Mouse (Mus musculus): Measurements from ENCODE around the gene Sntn. TPM values are rescaled to one million over a fixed set of nuclear protein-coding genes. Genes with fewer than 3 reads are reported as not detected.

Gene Sntn
- not detected in 2 replicates for polyA plus RNA-seq (2014; fragmentation: Nextera tagmentation; extraction: Ambion mirVana)

GRCm38 (mm10) chr14:13670576-13670975 is at the start of gene Sntn:
Sntn (plus strand) TSS chr14:13670876.
- H3K9ac ChIP-seq (ENCODE audit: low read depth, low read length) = no peak within 1 kb of the TSS
- no peak within 1 kb of the TSS for H3K4me2 ChIP-seq
- WGBS = 79% methylated on average over 2 of the region's 2 CpGs
- H3K36me3 ChIP-seq (ENCODE audit: control insufficient read depth, insufficient read depth, low read length) = no peaks in the 10 kb centered on the region
- no peak within 1 kb of the TSS for H3K27ac ChIP-seq (ENCODE audit: low read depth, low read length)
- no peaks in the 10 kb centered on the region for H3K27me3 ChIP-seq (replicated peaks; ENCODE audit: control insufficient read depth, insufficient read depth, low read length)
- ATAC-seq (replicated peaks; ENCODE audit: low FRiP score) (no peak), DNase-seq (ENCODE audit: low spot score) (no peak)
- no peaks in the 10 kb centered on the region for H3K4me1 ChIP-seq (replicated peaks; ENCODE audit: control insufficient read depth, insufficient read depth, low read length)
- H3K4me3 ChIP-seq (ENCODE audit: low read depth, low read length) = no peak within 1 kb of the TSS
- H3K9me3 ChIP-seq (ENCODE audit: control insufficient read depth, low read length) = no peaks in the 10 kb centered on the region

- H3K27me3 ChIP-seq (replicated peaks; ENCODE audit: control insufficient read depth, insufficient read depth, low read length) = no peaks in the 10 kb centered on the region
- no peak overlapping the region for H3K4me3 ChIP-seq (ENCODE audit: low read depth, low read length)
- H3K9ac ChIP-seq (ENCODE audit: low read depth, low read length) = no peak overlapping the region
- H3K9me3 ChIP-seq (ENCODE audit: control insufficient read depth, low read length) = no peaks in the 10 kb centered on the region
- no peaks in the 10 kb centered on the region for H3K36me3 ChIP-seq (ENCODE audit: control insufficient read depth, insufficient read depth, low read length)
- no peaks in the 10 kb centered on the region for H3K4me1 ChIP-seq (replicated peaks; ENCODE audit: control insufficient read depth, insufficient read depth, low read length)
- WGBS = 91% methylated on average over 1 of the region's 1 CpGs
- DNase-seq (ENCODE audit: low spot score) = no peak
- ATAC-seq (replicated peaks; ENCODE audit: low FRiP score) = no peak
- no peak overlapping the region for H3K27ac ChIP-seq (ENCODE audit: low read depth, low read length)
- H3K4me2 ChIP-seq = no peak overlapping the region
These were observed 20.8 kb upstream of the Sntn start for GRCm38 (mm10) chr14:13649865-13650264.

DNA sequence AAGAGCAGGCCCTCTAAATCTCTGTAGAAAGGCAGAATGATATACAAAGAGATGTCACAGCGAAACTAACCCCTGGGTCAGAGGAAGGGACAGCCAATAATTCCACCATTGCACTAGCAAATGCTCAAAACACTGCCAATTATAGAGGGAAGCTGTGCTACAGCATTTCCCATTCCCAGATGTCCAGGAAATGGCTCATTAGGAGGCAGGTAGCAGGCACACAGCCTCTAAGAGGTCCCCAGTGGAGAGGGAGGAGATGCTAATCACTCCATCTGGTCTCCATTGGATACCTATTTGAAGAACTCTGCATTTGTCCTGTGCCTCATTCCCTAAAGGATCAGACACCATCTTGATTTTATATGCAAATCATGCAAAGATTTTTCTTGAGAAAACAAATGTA is 19.6 kb upstream of the Sntn start:
- H3K4me3 ChIP-seq (ENCODE audit: low read depth, low read length) = no peak overlapping the region
- H3K27ac ChIP-seq (ENCODE audit: low read depth, low read length) = no peak overlapping the region
- H3K27me3 ChIP-seq (replicated peaks; ENCODE audit: control insufficient read depth, insufficient read depth, low read length) = no peaks in the 10 kb centered on the region
- no peak for ATAC-seq (replicated peaks; ENCODE audit: low FRiP score)
- H3K4me1 ChIP-seq (replicated peaks; ENCODE audit: control insufficient read depth, insufficient read depth, low read length) = no peaks in the 10 kb centered on the region
- no peak overlapping the region for H3K4me2 ChIP-seq
- no peak overlapping the region for H3K9ac ChIP-seq (ENCODE audit: low read depth, low read length)
- H3K9me3 ChIP-seq (ENCODE audit: control insufficient read depth, low read length) = no peaks in the 10 kb centered on the region
- DNase-seq (ENCODE audit: low spot score) = no peak
- no peaks in the 10 kb centered on the region for H3K36me3 ChIP-seq (ENCODE audit: control insufficient read depth, insufficient read depth, low read length)
- 52% methylated on average over 1 of the region's 1 CpGs for WGBS

DNA sequence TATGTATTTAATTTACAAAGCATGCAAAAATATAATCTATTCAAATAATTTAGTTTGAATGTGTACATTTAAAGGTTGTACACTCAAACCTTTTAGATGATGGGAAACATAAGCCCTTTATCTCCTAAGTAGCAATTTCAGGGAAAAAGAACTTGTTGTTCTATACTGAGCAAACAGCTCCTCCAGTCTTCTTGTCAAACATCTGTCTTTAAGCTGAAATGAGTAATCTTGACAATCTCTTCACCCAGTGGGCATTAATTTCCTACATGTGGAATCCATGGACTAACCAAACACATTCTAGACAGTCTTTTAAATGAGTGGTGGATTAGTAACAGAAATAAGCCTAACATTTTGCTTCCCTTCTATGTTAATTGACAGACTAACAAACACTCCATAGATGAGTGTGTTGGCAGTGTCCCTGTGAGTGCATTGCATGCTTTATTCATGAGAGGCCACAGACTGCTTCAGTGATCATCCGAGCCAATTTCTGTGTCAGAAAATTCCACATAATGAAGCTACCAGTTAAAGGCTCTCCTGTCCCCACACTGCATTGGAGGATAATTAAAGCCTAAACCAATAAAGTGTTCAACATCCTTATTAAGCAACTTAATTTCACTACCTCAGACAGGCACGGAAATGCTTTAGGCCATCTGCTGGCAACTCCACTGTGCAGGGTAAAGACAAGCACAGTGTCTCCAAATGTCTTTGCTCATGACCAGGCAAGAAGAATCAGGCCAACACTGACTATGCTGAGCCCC is 19.0 kb upstream of the Sntn start:
- no peaks in the 10 kb centered on the region for H3K36me3 ChIP-seq (ENCODE audit: control insufficient read depth, insufficient read depth, low read length)
- H3K27ac ChIP-seq (ENCODE audit: low read depth, low read length) = no peak overlapping the region
- H3K4me2 ChIP-seq = no peak overlapping the region
- H3K27me3 ChIP-seq (replicated peaks; ENCODE audit: control insufficient read depth, insufficient read depth, low read length) = no peaks in the 10 kb centered on the region
- no peak for ATAC-seq (replicated peaks; ENCODE audit: low FRiP score)
- H3K4me3 ChIP-seq (ENCODE audit: low read depth, low read length) = no peak overlapping the region
- no peaks in the 10 kb centered on the region for H3K4me1 ChIP-seq (replicated peaks; ENCODE audit: control insufficient read depth, insufficient read depth, low read length)
- no peak for DNase-seq (ENCODE audit: low spot score)
- H3K9me3 ChIP-seq (ENCODE audit: control insufficient read depth, low read length) = no peaks in the 10 kb centered on the region
- H3K9ac ChIP-seq (ENCODE audit: low read depth, low read length) = no peak overlapping the region
- WGBS = 83% methylated on average over 2 of the region's 2 CpGs

- 44% methylated on average over 1 of the region's 1 CpGs for WGBS
- Histone ChIP-seq H3K27ac (ENCODE audit: low read depth, low read length) (no peak overlapping the region), H3K27me3 (replicated peaks; ENCODE audit: control insufficient read depth, insufficient read depth, low read length) (no peaks in the 10 kb centered on the region), H3K4me1 (replicated peaks; ENCODE audit: control insufficient read depth, insufficient read depth, low read length) (no peaks in the 10 kb centered on the region), H3K4me3 (ENCODE audit: low read depth, low read length) (no peak overlapping the region), H3K36me3 (ENCODE audit: control insufficient read depth, insufficient read depth, low read length) (no peaks in the 10 kb centered on the region), H3K9ac (ENCODE audit: low read depth, low read length) (no peak overlapping the region), H3K9me3 (ENCODE audit: control insufficient read depth, low read length) (no peaks in the 10 kb centered on the region), H3K4me2 (no peak overlapping the region)
- DNase-seq (ENCODE audit: low spot score) (no peak), ATAC-seq (replicated peaks; ENCODE audit: low FRiP score) (no peak)
These were observed 16.0 kb downstream of the Sntn start for GRCm38 (mm10) chr14:13686716-13687115.

DNA sequence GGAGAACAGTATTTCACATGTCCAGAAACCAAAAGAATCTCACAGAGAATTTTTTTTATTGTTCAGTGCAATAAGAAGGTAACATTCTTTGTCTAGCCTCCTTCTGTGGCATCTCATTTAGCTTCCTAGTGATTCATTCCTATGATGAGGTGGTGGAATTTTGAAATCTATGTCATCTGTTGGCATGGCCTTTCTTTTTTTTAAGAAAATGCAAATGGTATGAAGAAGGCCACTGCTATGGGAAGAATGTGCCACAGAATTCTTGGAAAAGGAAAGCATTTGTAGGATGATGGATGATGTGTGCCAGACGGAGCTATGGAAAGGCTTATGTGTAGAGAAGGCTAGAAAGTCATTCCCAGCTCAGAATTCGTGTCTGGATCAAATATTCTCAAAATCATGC is 19.8 kb downstream of the Sntn start:
- Histone ChIP-seq H3K4me2 (no peak overlapping the region), H3K4me1 (replicated peaks; ENCODE audit: control insufficient read depth, insufficient read depth, low read length) (no peaks in the 10 kb centered on the region), H3K4me3 (ENCODE audit: low read depth, low read length) (no peak overlapping the region), H3K36me3 (ENCODE audit: control insufficient read depth, insufficient read depth, low read length) (no peaks in the 10 kb centered on the region), H3K9me3 (ENCODE audit: control insufficient read depth, low read length) (no peaks in the 10 kb centered on the region), H3K27ac (ENCODE audit: low read depth, low read length) (no peak overlapping the region), H3K27me3 (replicated peaks; ENCODE audit: control insufficient read depth, insufficient read depth, low read length) (no peaks in the 10 kb centered on the region), H3K9ac (ENCODE audit: low read depth, low read length) (no peak overlapping the region)
- WGBS = 54% methylated on average over 2 of the region's 2 CpGs
- DNase-seq (ENCODE audit: low spot score) = no peak
- ATAC-seq (replicated peaks; ENCODE audit: low FRiP score) = no peak

- H3K27me3 ChIP-seq (replicated peaks; ENCODE audit: control insufficient read depth, insufficient read depth, low read length) = no peaks in the 10 kb centered on the region
- no peak for DNase-seq (ENCODE audit: low spot score)
- no peak for ATAC-seq (replicated peaks; ENCODE audit: low FRiP score)
- H3K9ac ChIP-seq (ENCODE audit: low read depth, low read length) = no peak overlapping the region
- H3K4me3 ChIP-seq (ENCODE audit: low read depth, low read length) = no peak overlapping the region
- H3K4me2 ChIP-seq = no peak overlapping the region
- H3K36me3 ChIP-seq (ENCODE audit: control insufficient read depth, insufficient read depth, low read length) = no peaks in the 10 kb centered on the region
- WGBS = 29% methylated on average over 4 of the region's 4 CpGs
- no peaks in the 10 kb centered on the region for H3K4me1 ChIP-seq (replicated peaks; ENCODE audit: control insufficient read depth, insufficient read depth, low read length)
- H3K9me3 ChIP-seq (ENCODE audit: control insufficient read depth, low read length) = no peaks in the 10 kb centered on the region
- H3K27ac ChIP-seq (ENCODE audit: low read depth, low read length) = no peak overlapping the region
These were observed 61.6 kb downstream of the Sntn start for GRCm38 (mm10) chr14:13732263-13732662.

Other genes starting within 250 kb of the Sntn start
- not detected in 2 replicates for gene Gm281, start 243.6 kb downstream of the Sntn start, polyA plus RNA-seq (2014; fragmentation: Nextera tagmentation; extraction: Ambion mirVana)

Data from liver, embryonic 11.5 days (tissue).